Mouse (Mus musculus) forebrain, embryonic 16.5 days (tissue): ENCODE measurements at regions not wholly inside any gene's neighbourhood (a gene's known extent, or its start where the extent isn't known, plus 50 kb on each side); places are given as distances from the start of the nearest gene placed in this dataset.

Experiments used
- ATAC-seq: fragments of 200-750 bp; cut with Nextera tagmentation; 2 replicates; pipeline ENCODE4 v1.8.0; 2017; ENCODE audit warnings: mild to moderate bottlenecking, moderate library complexity
- H3K27ac ChIP-seq: fragments of 300-500 bp; sonication (generic); 2 replicates; pipeline ENCODE4 v1.5.1; 2014; ENCODE audit warnings: low read length, control low read depth
- H3K27me3 ChIP-seq: fragments of 300-500 bp; sonication (generic); replicated peaks from 2 replicates; pipeline ENCODE4 v1.6.1; 2014; ENCODE audit warnings: low read length; ENCODE audit not compliant: control insufficient read depth, insufficient read depth
- H3K36me3 ChIP-seq: fragments of 300-500 bp; sonication (generic); 2 replicates; pipeline ENCODE4 v1.6.1; 2014; ENCODE audit not compliant: control insufficient read depth, insufficient read depth
- H3K4me1 ChIP-seq: fragments of 300-500 bp; sonication (generic); replicated peaks from 2 replicates; pipeline ENCODE4 v1.6.1; 2014; ENCODE audit warnings: low read length; ENCODE audit not compliant: control insufficient read depth, insufficient read depth
- H3K4me2 ChIP-seq: fragments of 300-500 bp; sonication (generic); 2 replicates; pipeline ENCODE4 v1.6.1; 2014; ENCODE audit warnings: mild to moderate bottlenecking, low read length, control low read depth
- H3K4me3 ChIP-seq: fragments of 300-500 bp; sonication (generic); replicated peaks from 2 replicates; pipeline ENCODE4 v1.5.1; 2014; ENCODE audit warnings: mild to moderate bottlenecking, low read length, control low read depth
- H3K9ac ChIP-seq: fragments of 300-500 bp; sonication (generic); replicated peaks from 2 replicates; pipeline ENCODE4 v1.6.1; 2014; ENCODE audit warnings: low read depth, low read length, control low read depth
- H3K9me3 ChIP-seq: fragments of 300-500 bp; sonication (generic); 2 replicates; pipeline ENCODE4 v1.6.1; 2016; ENCODE audit warnings: low read length; ENCODE audit not compliant: control insufficient read depth
- WGBS: fragments of 180-500 bp; shearing (Covaris S2); extraction: QIAGEN DNeasy Blood & Tissue Kit; methylation state at CpG from one replicate; pipeline ENCODE4 v1.1.7; 2014; 5-methylcytosine and 5-hydroxymethylcytosine counted together

- Histone ChIP-seq H3K27ac (no peak overlapping the region), H3K36me3 (no peaks in the 10 kb centered on the region), H3K4me1 (no peaks in the 10 kb centered on the region), H3K4me2 (no peak overlapping the region), H3K4me3 (no peak overlapping the region), H3K9me3 (no peaks in the 10 kb centered on the region), H3K9ac (no peak overlapping the region), H3K27me3 (no peaks in the 10 kb centered on the region)
- 86% methylated on average over 3 of the region's 3 CpGs for WGBS
- no peak for ATAC-seq
Observed at GRCm38 (mm10) chr5:53413677-53414076, 52.3 kb upstream of the Rbpj start.

- no peak overlapping the region for H3K4me2 ChIP-seq
- H3K36me3 ChIP-seq, result no peaks in the 10 kb centered on the region
- ATAC-seq, result no peak
- no peak overlapping the region for H3K4me3 ChIP-seq
- H3K4me1 ChIP-seq, result no peaks in the 10 kb centered on the region
- no peaks in the 10 kb centered on the region for H3K27me3 ChIP-seq
- 100% methylated on average over 2 of the region's 2 CpGs for WGBS
- H3K9ac ChIP-seq, result no peak overlapping the region
- no peaks in the 10 kb centered on the region for H3K9me3 ChIP-seq
- no peak overlapping the region for H3K27ac ChIP-seq
Observed at GRCm38 (mm10) chr5:53415472-53415871, 50.5 kb upstream of the Rbpj start.
